Mouse (Mus musculus) ES-Bruce4 (cell line): ENCODE data around the gene Tcirg1.

Source experiments
- CTCF ChIP-seq: IDR thresholded peaks from one replicate; pipeline ENCODE4 v1.8.1; 2011; ENCODE audit warnings: low read depth, low read length
- POLR2A ChIP-seq: IDR thresholded peaks from one replicate; pipeline ENCODE4 v1.8.1; 2011; ENCODE audit warnings: low read length; ENCODE audit not compliant: insufficient read depth

GRCm38 (mm10) chr19:3903648-3904362 is 3.1 kb downstream of the Tcirg1 start:
- no peak for TF ChIP-seq CTCF
- no peak for TF ChIP-seq POLR2A
